In genomic region chr11:55214161-55214560, GRCm38 (mm10) we compare ENCODE assay signal across 23 mouse cellular contexts. TPM values are rescaled to one million over a fixed set of nuclear protein-coding genes. Genes with fewer than 3 reads are reported as not detected.
DNase-seq lines count a peak whose midpoint lies in the region; ATAC-seq and TF ChIP-seq lines count a peak whose summit lies in the region.
"Had no signal": no experiment of that assay in that cellular context is flagged by ENCODE, and none has a peak within 500 bp of the region (broad histone marks: within the 10 kb centered on the region; RNA-seq: fewer than 3 reads in every experiment).

No protein-coding gene starts in this region.

- no peak overlapping the region for H3K27ac ChIP-seq in kidney, embryonic 14.5 days (ENCODE audit: low read depth, low read length)
- H3K27ac ChIP-seq in heart, embryonic 12.5 days (ENCODE audit: poor library complexity, severe bottlenecking): no peak overlapping the region
- H3K27ac ChIP-seq: forebrain, embryonic 13.5 days; heart, embryonic 15.5 days; hindbrain, embryonic 14.5 days; kidney, postnatal 0 days; limb, embryonic 13.5 days; liver, embryonic 12.5 days; midbrain, embryonic 12.5 days had no signal

- H3K36me3 ChIP-seq in kidney, embryonic 14.5 days (ENCODE audit: control insufficient read depth, insufficient read depth, low read length): peaks cover 3% of the 10 kb centered on the region; the same call in 1 of the 2 replicates
- H3K36me3 ChIP-seq in heart, embryonic 12.5 days: 0 out of 2 replicates have a peak, but pooled peaks cover 4% of the 10 kb centered on the region

- peaks cover 3% of the 10 kb centered on the region; the same call in 1 of the 2 replicates for H3K9me3 ChIP-seq in kidney, embryonic 14.5 days (ENCODE audit: control insufficient read depth, low read length)
- H3K9me3 ChIP-seq in heart, embryonic 12.5 days (replicated peaks): no peaks in the 10 kb centered on the region
- H3K9me3 ChIP-seq: forebrain, embryonic 13.5 days; heart, embryonic 15.5 days; liver, embryonic 12.5 days; midbrain, embryonic 12.5 days had no signal

- peaks cover 9% of the 10 kb centered on the region; the same call in 1 of the 2 replicates for H3K4me1 ChIP-seq in kidney, embryonic 14.5 days (ENCODE audit: control insufficient read depth, insufficient read depth, low read length)
- H3K4me1 ChIP-seq in heart, embryonic 12.5 days (replicated peaks): peaks cover 17% of the 10 kb centered on the region
- H3K4me1 ChIP-seq: forebrain, embryonic 13.5 days; midbrain, embryonic 12.5 days had no signal

- no peaks in the 10 kb centered on the region for H3K27me3 ChIP-seq in kidney, embryonic 14.5 days (ENCODE audit: control insufficient read depth, insufficient read depth, low read length)
- H3K27me3 ChIP-seq in heart, embryonic 12.5 days (replicated peaks): no peaks in the 10 kb centered on the region
- H3K27me3 ChIP-seq: forebrain, embryonic 13.5 days; heart, embryonic 15.5 days; limb, embryonic 13.5 days; liver, embryonic 12.5 days; midbrain, embryonic 12.5 days had no signal

- TF ChIP-seq POLR2A in brain, embryonic 14.5 days (IDR thresholded peaks at IDR 0.05; ENCODE audit: borderline replicate concordance, extremely low read depth, insufficient read depth, insufficient read length, poor library complexity, severe bottlenecking): no peak

- H3K9ac ChIP-seq in kidney, embryonic 14.5 days (ENCODE audit: low read depth, low read length): no peak overlapping the region
- no peak overlapping the region for H3K9ac ChIP-seq in heart, embryonic 12.5 days
- H3K9ac ChIP-seq: forebrain, embryonic 13.5 days; heart, embryonic 15.5 days; hindbrain, embryonic 14.5 days; limb, embryonic 13.5 days; liver, embryonic 12.5 days; lung, embryonic 14.5 days; midbrain, embryonic 12.5 days had no signal

- intact Hi-C loops in gastrocnemius, postnatal 36 days (cut with DNase I): no loop called here

- peak; percentile 33 for DNase-seq in gastrocnemius, adult 18-20 months (ENCODE audit: low spot score)
- no peak for DNase-seq in gastrocnemius, postnatal 36 days
- peak; percentile 64 for DNase-seq in kidney, adult 9 months
- peak; percentile 5 for DNase-seq in brain, embryonic 14.5 days (ENCODE audit: low read depth)
- DNase-seq in lung, postnatal 36 days: peak; percentile 30
- DNase-seq: cerebellum, adult 9-10 months; heart, postnatal 36 days; layer of hippocampus, adult 9-11 months; thymus, postnatal 14 days had no signal

- no peak overlapping the region for H3K4me2 ChIP-seq in kidney, embryonic 14.5 days (replicated peaks; ENCODE audit: low read depth, low read length)
- no peak overlapping the region for H3K4me2 ChIP-seq in heart, embryonic 12.5 days
- H3K4me2 ChIP-seq: forebrain, embryonic 13.5 days; heart, embryonic 15.5 days; hindbrain, embryonic 14.5 days; limb, embryonic 13.5 days; liver, embryonic 12.5 days; lung, embryonic 14.5 days; midbrain, embryonic 12.5 days had no signal

- ATAC-seq in kidney, embryonic 14.5 days (ENCODE audit: low FRiP score, low TSS enrichment): no peak
- no peak for ATAC-seq in heart, embryonic 12.5 days (ENCODE audit: insufficient number of reproducible peaks, low FRiP score)
- ATAC-seq: CD4-positive, CD25-positive, alpha-beta regulatory T cell, adult 4 months; forebrain, embryonic 13.5 days; inflammation-experienced regulatory T-cells, adult 6 months; liver, embryonic 12.5 days had no signal

- no peak overlapping the region for H3K4me3 ChIP-seq in kidney, embryonic 14.5 days (ENCODE audit: low read length)
- no peak overlapping the region for H3K4me3 ChIP-seq in heart, embryonic 12.5 days
- H3K4me3 ChIP-seq: forebrain, embryonic 13.5 days; heart, embryonic 15.5 days; limb, embryonic 13.5 days; liver, embryonic 12.5 days; midbrain, embryonic 12.5 days had no signal

- 83% methylated on average over 5 of the region's 5 CpGs for WGBS in kidney, embryonic 14.5 days
- WGBS in heart, embryonic 12.5 days: 75% methylated on average over 5 of the region's 5 CpGs

- no peak for TF ChIP-seq CTCF in brain, embryonic 14.5 days (IDR thresholded peaks at IDR 0.05; ENCODE audit: borderline replicate concordance, extremely low read depth, insufficient read depth, insufficient read length)

RNA-seq across cellular contexts. Expression of gene Slc36a1, which starts 10.0 kb away (rescaled TPM):
- total RNA-seq in gastrocnemius, adult 18-20 months (2021): 1 to 10 TPM; 5.3 to 6.4 TPM
- total RNA-seq in gastrocnemius, postnatal 36 days (2021): 1 to 10 TPM; 5.5 to 5.7 TPM
- 2.1 and 2.2 TPM in 2 replicates for polyA plus RNA-seq in kidney, embryonic 14.5 days (2014; fragmentation: Nextera tagmentation; extraction: Ambion mirVana)
- polyA plus RNA-seq in brain, embryonic 14.5 days (2012; rRNA removed): 13.7 and 22.1 TPM in 2 replicates
- polyA plus RNA-seq in heart, embryonic 12.5 days (2016; fragmentation: Nextera tagmentation; extraction: Ambion mirVana): 0.63 and 1.3 TPM in 2 replicates

RNA-seq across cellular contexts. Expression of gene Slc36a2, which starts 29.3 kb away (rescaled TPM):
- total RNA-seq in gastrocnemius, adult 18-20 months (2021): 1 to 10 TPM in 1 of 2 experiments, under 1 TPM in 1; 0.66 to 1.4 TPM
- 1 to 10 TPM in 1 of 2 experiments, under 1 TPM in 1; 0.59 to 1.5 TPM for total RNA-seq in gastrocnemius, postnatal 36 days (2021)
- polyA plus RNA-seq in kidney, embryonic 14.5 days (2014; fragmentation: Nextera tagmentation; extraction: Ambion mirVana): 0.63 and 0.80 TPM in 2 replicates
- 0.09 and 0.85 TPM in 2 replicates for polyA plus RNA-seq in brain, embryonic 14.5 days (2012; rRNA removed)
- 2.8 and 3.4 TPM in 2 replicates for polyA plus RNA-seq in heart, embryonic 12.5 days (2016; fragmentation: Nextera tagmentation; extraction: Ambion mirVana)
- total RNA-seq: monocyte, adult 5-6 weeks; neutrophil, adult 5-6 weeks had no signal
- polyA plus RNA-seq: CD4-positive, CD25-positive, alpha-beta regulatory T cell, adult 4 months; midbrain, embryonic 12.5 days had no signal

Comparison
In these comparisons a context has a peak if more than half of its experiments do, and no peak if none do; other contexts are left out.
1. DNase-seq: peak in gastrocnemius, adult 18-20 months (single experiment), kidney, adult 9 months (single experiment), brain, embryonic 14.5 days (single experiment) and lung, postnatal 36 days (single experiment); none in gastrocnemius, postnatal 36 days (0 of 2).